Mouse (Mus musculus) cerebellum, adult 2 months (tissue): ENCODE measurements at regions not wholly inside any gene's neighbourhood (a gene's known extent, or its start where the extent isn't known, plus 50 kb on each side); places are given as distances from the start of the nearest gene placed in this dataset.

Experiments
- CTCF ChIP-seq: fragments of 200-500 bp; IDR thresholded peaks from 2 replicates; pipeline ENCODE4 v1.5.1; 2011; ENCODE audit warnings: low read depth, mild to moderate bottlenecking, control low read depth, low read length, moderate library complexity, borderline replicate concordance; ENCODE audit not compliant: insufficient read depth
- POLR2A ChIP-seq: fragments of 200-500 bp; IDR thresholded peaks from 2 replicates; pipeline ENCODE4 v1.6.1; 2011; ENCODE audit warnings: low read length, control low read depth, borderline replicate concordance; ENCODE audit not compliant: insufficient read depth

DNA sequence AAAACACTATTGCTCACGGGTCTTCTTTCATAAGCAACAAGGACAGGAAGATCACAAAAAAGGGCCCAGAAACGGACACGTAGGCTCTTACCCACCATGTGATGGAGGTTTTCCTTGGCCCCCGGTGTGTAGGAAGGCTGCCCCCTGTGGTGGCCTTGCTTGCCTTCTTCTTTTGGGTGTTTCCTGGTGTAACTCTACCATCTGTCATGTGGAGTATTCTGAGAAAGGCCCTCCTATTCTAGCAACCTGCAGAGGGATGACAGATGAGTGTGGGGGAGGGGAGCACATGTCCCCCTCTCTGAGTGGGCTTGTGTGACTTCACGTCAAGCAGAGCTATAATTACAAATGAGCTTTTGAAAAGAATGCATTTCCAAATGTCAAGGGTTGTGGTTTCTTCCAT is 77.3 kb upstream of the Oxgr1 start:
- no peak for TF ChIP-seq CTCF
- no peak for TF ChIP-seq POLR2A
